Mouse (Mus musculus) yolk sac, embryonic 10.5 days (tissue): Measurements from ENCODE around the gene Ascc2.

Experiments used
- DNase-seq: peaks from one replicate; pipeline ENCODE4 v3.0.0-alpha.2; 2017; ENCODE audit warnings: low spot score

The Ascc2 gene

GRCm38 (mm10) chr11:4637534-4638234, at the start of gene Ascc2:
TSS of gene Ascc2 (plus strand) at chr11:4637747.
- DNase-seq: peak; percentile 98

DNA sequence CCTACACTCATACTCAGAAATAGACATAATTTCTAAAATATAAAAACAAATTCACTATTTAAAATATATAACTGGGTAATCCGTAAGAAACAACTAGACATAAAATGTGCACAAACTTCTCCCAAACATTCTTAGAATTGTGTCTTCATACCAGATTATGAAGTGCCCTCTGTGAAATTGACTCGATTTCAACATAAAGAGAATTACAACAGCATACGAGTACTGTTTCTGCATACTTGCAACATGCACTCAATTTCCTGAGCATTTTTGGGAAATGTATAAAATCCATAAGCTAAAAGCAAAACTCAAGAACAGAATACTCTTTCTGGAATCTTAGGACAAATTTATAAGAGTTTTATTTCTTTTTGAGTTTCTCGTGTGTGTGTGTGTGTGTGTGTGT, 45.7 kb upstream of the Ascc2 start:
- DNase-seq: no peak

DNA sequence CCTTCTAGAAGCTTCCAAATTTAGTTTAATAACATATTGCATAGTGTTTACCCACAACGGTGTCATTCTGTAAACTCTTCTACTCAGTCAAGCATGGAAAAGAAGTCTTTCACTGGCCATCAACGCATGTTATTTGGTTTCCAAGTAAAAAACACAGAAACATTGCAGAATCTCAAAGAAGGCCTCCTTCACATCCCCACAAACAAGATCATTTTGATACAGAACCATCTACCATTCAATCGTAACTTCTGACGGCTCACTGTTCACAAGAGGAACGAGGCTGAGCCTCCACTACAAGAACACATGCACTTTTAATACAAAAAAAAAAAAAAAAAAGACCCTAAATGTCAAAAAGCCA, 44.1 kb upstream of the Ascc2 start:
- DNase-seq: no peak

DNA sequence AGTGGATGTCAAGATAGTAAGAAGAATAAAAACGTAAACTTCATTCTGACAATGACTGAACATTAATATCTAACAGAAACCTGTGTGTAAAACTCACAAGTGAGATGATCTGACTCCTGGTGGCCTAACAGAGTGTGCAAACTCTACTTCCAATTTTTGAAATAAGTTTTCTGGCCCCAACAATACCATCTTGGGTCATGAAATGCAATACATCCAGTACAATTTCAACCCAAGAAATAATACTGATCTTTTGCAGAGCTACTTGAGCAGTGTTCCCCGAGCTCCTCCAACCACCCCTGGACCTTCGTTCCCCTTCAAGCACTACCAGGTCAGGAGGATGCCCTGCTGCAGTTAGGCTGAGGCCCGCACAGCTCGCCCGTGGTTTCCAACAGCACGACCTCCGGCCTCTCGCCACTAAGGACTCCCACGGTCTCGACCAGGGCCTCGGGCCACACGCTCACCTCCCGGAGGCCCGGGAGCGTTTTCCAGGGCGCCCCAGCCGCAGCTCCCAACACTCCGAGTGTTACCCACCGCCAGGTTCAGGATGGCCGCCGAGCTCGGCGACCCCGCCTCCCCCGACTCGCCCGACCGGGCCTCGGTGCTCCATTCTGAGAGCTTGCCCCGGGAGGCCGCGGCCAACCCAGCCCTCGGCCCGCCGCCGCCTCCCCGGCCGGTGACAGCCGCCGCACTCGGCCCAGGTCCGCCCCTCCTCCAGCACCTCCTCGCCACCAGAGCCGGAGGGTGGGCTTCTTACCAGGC, 43.5 kb upstream of the Ascc2 start:
- no peak for DNase-seq

- peak; percentile 95 for DNase-seq
Measured at GRCm38 (mm10) chr11:4594608-4595500, 42.7 kb upstream of the Ascc2 start, which contains the start of gene Mtmr3. TSS of gene Mtmr3 (minus strand) at chr11:4594863.

DNA sequence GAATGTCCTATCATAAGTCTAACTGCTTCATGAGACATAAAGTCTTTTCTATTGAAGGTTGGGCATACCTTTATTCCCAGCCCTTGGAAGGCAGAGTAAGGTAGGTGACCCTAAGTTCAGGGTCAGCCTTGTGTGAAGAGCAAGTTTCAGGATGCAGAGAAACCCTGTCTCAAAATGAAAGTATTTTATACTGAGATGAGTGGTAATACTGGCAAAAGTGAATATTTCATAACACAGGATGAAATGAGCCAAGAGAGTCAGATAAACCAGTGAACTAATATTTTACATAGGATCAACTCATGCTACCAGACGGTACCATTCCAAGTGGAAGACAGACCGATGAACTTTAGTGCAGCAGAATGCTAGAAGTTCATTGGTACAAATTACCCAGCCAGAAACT, 39.1 kb upstream of the Ascc2 start:
- no peak for DNase-seq

- DNase-seq: no peak
Measured at GRCm38 (mm10) chr11:4599916-4600315, 37.6 kb upstream of the Ascc2 start.

GRCm38 (mm10) chr11:4601890-4602289, 35.7 kb upstream of the Ascc2 start:
- DNase-seq: no peak

DNA sequence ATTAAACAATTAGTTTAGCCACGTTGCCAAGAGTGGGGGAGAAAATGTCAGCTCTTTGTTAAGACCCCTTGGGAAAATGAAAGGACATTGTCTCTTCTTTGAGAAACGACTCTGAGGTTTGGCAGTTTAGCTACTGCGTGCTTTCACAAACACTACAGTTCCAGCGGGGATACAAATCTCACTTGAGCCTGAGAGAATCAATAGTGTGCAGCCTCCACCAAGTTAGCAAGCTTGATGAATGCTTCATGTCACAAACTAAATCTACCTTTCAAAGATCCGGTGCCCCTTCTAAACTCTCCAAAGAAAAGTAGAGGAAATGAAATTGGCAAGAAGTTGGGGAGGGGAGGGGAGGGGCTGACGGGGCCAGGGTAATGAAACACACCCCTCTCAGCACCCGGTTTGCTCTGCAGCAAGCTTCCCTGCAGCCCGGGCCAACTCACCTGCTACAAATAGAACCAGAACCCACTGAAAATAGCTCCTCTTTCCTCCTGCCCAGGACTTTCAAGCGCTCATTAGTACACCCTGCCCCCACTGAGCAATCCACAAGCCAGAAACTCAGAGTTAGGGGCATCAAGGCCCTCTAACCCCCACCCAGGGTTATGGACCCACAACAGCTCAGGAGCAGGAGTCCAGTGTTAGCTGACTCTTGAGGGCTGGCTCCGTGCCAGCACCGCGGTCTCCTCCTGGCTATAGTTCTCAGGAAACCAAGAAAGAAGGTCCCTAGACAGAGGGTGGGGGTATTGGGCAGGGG, 34.7 kb upstream of the Ascc2 start:
- DNase-seq: no peak

DNA sequence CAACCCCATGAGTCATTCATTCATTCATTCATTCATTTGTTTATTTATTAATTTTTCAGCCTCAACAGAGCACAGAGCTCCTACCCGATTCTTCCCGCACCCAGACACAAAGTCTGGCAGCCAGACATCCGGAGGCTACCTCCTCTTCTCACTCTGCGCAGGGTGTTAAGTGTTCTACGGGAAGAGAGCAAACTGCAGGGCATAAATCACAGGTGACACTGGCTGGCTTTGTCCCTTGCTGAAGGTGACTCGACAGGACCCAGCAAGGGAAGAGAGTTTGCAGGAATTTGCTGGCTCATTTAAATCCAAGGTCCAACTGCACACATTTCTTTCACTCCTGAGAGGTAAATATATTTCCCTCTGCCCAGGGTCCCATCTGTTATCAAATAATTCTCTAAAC, 33.1 kb upstream of the Ascc2 start:
- DNase-seq: peak; percentile 63

- DNase-seq: peak; percentile 69
Measured at GRCm38 (mm10) chr11:4605414-4605813, 32.1 kb upstream of the Ascc2 start.

- DNase-seq: no peak
Measured at GRCm38 (mm10) chr11:4606541-4606940, 31.0 kb upstream of the Ascc2 start.

DNA sequence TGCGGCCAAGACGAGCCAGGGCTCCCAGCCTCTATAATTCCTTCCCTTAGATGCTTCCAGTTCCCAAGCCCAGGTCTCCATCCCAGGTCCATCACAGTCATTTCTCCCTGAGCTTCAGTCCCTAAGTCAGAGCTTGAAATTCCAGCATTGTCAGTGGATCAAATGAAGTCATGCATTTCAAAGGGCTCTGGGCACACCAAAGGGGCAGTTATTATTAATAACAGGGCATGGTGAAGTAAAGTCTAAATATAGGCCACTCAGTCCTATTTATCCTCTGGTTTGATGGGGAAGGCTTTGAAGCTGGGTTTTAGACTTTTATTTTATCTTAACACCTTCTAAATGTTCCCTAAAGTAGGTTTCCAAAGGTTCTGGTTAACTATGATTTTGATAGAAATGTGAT, 25.6 kb upstream of the Ascc2 start:
- no peak for DNase-seq

DNA sequence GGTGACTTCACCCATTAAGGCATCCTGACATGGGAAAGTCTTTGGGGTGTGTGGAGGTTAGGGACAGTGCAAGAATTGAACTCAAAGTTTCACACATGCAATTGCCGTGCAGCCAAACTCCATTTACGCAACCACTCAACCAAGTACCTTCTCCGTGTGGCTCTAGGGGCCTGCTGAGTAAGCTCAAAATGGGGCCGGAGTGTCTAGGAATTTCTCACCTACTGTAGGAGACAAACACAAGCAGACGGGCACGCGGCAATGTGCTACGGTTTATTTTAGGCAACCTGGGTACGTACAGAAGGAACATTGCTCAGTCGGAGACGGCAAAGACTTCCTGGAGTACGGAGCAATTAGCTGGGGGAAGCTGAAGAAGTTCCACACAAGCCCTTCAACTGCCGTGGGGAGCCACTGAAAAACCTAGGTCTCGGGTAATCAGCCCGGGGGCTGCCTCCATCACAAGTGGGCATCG, 17.5 kb upstream of the Ascc2 start, which contains the start of gene Gm11032:
TSS of gene Gm11032 (plus strand) at position 51 of the 469 bp plus-strand sequence.
- no peak for DNase-seq

DNA sequence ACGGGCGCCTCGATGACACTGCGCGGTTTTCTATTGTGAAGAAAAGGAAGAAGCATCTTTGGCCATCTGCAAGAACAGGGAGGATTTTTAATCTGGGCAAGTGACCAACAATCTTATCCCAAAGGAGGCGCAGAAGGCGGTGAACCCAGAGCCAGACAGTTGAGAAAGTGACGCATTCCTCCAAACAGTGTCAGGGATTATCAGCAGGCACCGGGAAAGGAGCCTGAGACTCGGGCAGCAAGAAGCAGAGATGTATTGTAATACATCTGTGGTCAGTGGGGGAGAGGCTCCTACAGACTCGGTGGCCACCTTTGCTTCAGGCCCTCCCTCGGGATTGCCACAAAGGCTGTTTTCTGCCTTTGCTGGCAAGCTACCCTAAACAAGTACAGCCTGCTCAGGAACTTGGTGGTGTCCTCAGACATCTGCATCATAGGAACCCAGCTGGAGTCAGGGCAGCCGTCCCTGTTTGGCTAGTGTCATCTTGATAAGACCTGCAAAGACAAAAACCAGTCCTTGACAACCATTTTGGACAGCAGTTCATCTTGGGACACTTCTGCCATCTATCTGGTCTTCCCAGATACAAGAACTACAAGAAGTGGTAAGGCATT, 16.9 kb upstream of the Ascc2 start:
- DNase-seq: no peak

GRCm38 (mm10) chr11:4621866-4622265, 15.7 kb upstream of the Ascc2 start:
- DNase-seq: no peak

GRCm38 (mm10) chr11:4622442-4622986, 15.0 kb upstream of the Ascc2 start:
- DNase-seq: no peak

DNA sequence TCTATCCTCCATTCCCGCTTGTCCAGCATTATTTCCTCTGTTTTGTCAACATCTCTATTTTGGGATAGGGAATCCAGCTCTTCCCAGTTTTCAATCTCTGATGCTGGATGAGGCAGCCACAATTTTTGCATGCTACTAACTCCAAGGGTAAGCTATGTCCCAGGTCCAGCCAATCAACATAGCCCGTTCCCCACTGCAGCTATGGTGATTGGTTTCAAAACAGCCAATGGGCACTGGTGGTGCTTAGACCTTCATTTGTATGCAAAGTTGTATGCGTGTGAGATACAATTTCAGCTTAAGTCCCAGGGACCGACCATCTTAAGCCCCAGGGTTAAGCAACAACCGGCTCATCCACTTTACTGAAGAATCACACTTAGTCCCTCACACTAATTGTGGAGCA, 14.6 kb upstream of the Ascc2 start:
- DNase-seq: no peak

- no peak for DNase-seq
Measured at GRCm38 (mm10) chr11:4625931-4626330, 11.6 kb upstream of the Ascc2 start.

DNA sequence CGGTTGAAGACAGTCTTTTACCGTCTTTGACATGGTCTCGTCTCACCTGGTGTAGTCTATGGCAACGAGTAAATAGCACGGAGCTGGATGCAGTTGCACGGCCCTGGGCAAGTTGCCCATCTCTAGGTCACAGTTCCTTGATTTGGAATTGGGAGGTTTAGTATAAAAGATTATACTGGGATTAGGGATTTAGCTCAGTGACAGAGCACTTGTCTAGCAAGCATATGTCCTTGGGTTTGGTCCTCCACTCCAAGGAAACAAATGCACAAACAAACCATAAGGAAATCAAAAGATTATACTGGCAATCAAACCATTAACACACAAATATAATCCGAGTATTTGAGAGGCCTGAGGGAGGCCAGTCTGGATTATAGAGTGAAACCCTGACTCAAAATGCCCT, 9.9 kb upstream of the Ascc2 start:
- no peak for DNase-seq

- peak; percentile 78 for DNase-seq
Measured at GRCm38 (mm10) chr11:4629861-4630280, 7.7 kb upstream of the Ascc2 start.
